In genomic region chr5:124011927-124012326, GRCm38 (mm10) we compare ENCODE assay signal across 8 mouse cellular contexts. TPM values are rescaled to one million over a fixed set of nuclear protein-coding genes. Genes with fewer than 3 reads are reported as not detected.
A peak's percentile ranks its signal among the peaks of the same experiment; 100 is the strongest.
DNase-seq lines count a peak whose midpoint lies in the region; ATAC-seq lines count a peak whose summit lies in the region.

No protein-coding gene starts in this region.

- peak overlapping the region; percentile 94 for H3K27ac ChIP-seq in heart, embryonic 12.5 days (ENCODE audit: poor library complexity, severe bottlenecking)
- H3K27ac ChIP-seq in hindbrain, embryonic 14.5 days: peak overlapping the region; percentile 84
- H3K27ac ChIP-seq in midbrain, embryonic 13.5 days: peak overlapping the region; percentile 90

- no peaks in the 10 kb centered on the region for H3K9me3 ChIP-seq in heart, embryonic 12.5 days (replicated peaks)
- H3K9me3 ChIP-seq in hindbrain, embryonic 14.5 days (ENCODE audit: control insufficient read depth, low read length): no peaks in the 10 kb centered on the region
- H3K9me3 ChIP-seq in midbrain, embryonic 13.5 days: no peaks in the 10 kb centered on the region

- DNase-seq in heart, postnatal 25 days (ENCODE audit: low spot score): no peak
- no peak for DNase-seq in hindbrain, embryonic 14.5 days (ENCODE audit: low spot score)
- DNase-seq in left cerebral cortex, postnatal 14 days (ENCODE audit: low spot score in 2 of 2): no peak
- no peak for DNase-seq in urinary bladder, adult 2 months (ENCODE audit: low spot score)
- DNase-seq in right cerebral cortex, adult 2 months (ENCODE audit: low spot score in 2 of 2): no peak

- H3K27me3 ChIP-seq in heart, embryonic 12.5 days (replicated peaks): no peaks in the 10 kb centered on the region
- no peaks in the 10 kb centered on the region for H3K27me3 ChIP-seq in hindbrain, embryonic 14.5 days (ENCODE audit: control insufficient read depth, insufficient read depth, low read length)
- H3K27me3 ChIP-seq in midbrain, embryonic 13.5 days: no peaks in the 10 kb centered on the region

- no peak for ATAC-seq in heart, embryonic 12.5 days (ENCODE audit: insufficient number of reproducible peaks, low FRiP score)
- ATAC-seq in common myeloid progenitor, adult 5-6 weeks (replicated peaks; ENCODE audit: low read depth, poor library complexity, severe bottlenecking): 0 out of 2 replicates have a peak, but pooled peaks have one; percentile 1
- ATAC-seq in hindbrain, embryonic 14.5 days (ENCODE audit: low FRiP score): no peak
- no peak for ATAC-seq in midbrain, embryonic 13.5 days

- H3K9ac ChIP-seq in heart, embryonic 12.5 days: peak overlapping the region; percentile 60
- H3K9ac ChIP-seq in hindbrain, embryonic 14.5 days: peak overlapping the region; percentile 24
- peak overlapping the region; percentile 46 for H3K9ac ChIP-seq in midbrain, embryonic 13.5 days (replicated peaks)

- 14% methylated on average over 8 of the region's 8 CpGs for WGBS in heart, embryonic 12.5 days
- WGBS in hindbrain, embryonic 14.5 days: 4% methylated on average over 8 of the region's 8 CpGs
- WGBS in midbrain, embryonic 13.5 days: 7% methylated on average over 8 of the region's 8 CpGs

- H3K4me3 ChIP-seq in heart, embryonic 12.5 days: no peak overlapping the region
- H3K4me3 ChIP-seq in hindbrain, embryonic 14.5 days (replicated peaks; ENCODE audit: low read length): no peak overlapping the region
- no peak overlapping the region for H3K4me3 ChIP-seq in midbrain, embryonic 13.5 days (replicated peaks)

- intact Hi-C loops in heart, postnatal 25 days (cut with DNase I): no loop called here
- intact Hi-C loops in left cerebral cortex, postnatal 14 days (cut with DNase I): no loop called here

- peaks cover 36% of the 10 kb centered on the region for H3K36me3 ChIP-seq in heart, embryonic 12.5 days
- H3K36me3 ChIP-seq in hindbrain, embryonic 14.5 days (replicated peaks; ENCODE audit: control insufficient read depth, insufficient read depth): peaks cover 35% of the 10 kb centered on the region
- H3K36me3 ChIP-seq in midbrain, embryonic 13.5 days: peaks cover 35% of the 10 kb centered on the region

- peak overlapping the region; percentile 55 for H3K4me2 ChIP-seq in heart, embryonic 12.5 days
- peak overlapping the region; percentile 34 for H3K4me2 ChIP-seq in hindbrain, embryonic 14.5 days (replicated peaks)
- peak overlapping the region; percentile 40 for H3K4me2 ChIP-seq in midbrain, embryonic 13.5 days (replicated peaks)

- peaks cover 73% of the 10 kb centered on the region for H3K4me1 ChIP-seq in heart, embryonic 12.5 days (replicated peaks)
- peaks cover 71% of the 10 kb centered on the region for H3K4me1 ChIP-seq in hindbrain, embryonic 14.5 days (replicated peaks; ENCODE audit: control insufficient read depth, insufficient read depth, low read length)
- peaks cover 72% of the 10 kb centered on the region for H3K4me1 ChIP-seq in midbrain, embryonic 13.5 days (replicated peaks)

RNA-seq across cellular contexts. Expression of gene Vps37b, which starts 20.1 kb away (rescaled TPM):
- polyA plus RNA-seq in heart, embryonic 12.5 days (2016; fragmentation: Nextera tagmentation; extraction: Ambion mirVana): 61.9 and 64.4 TPM in 2 replicates
- 10 to 100 TPM; 18.2 to 18.6 TPM for total RNA-seq in heart, postnatal 25 days (2021)
- total RNA-seq in common myeloid progenitor, adult 5-6 weeks (2017): 21.4 and 21.9 TPM in 2 replicates
- polyA plus RNA-seq in hindbrain, embryonic 14.5 days (2014; fragmentation: Nextera tagmentation; extraction: Ambion mirVana): 59.5 and 61.7 TPM in 2 replicates
- polyA plus RNA-seq in midbrain, embryonic 13.5 days (2015; fragmentation: Nextera tagmentation; extraction: Ambion mirVana): 71.5 and 79.3 TPM in 2 replicates
- 10 to 100 TPM; 51.4 to 58.3 TPM for total RNA-seq in left cerebral cortex, postnatal 14 days (2021)
- 34.2 and 38.8 TPM in 2 replicates for polyA plus RNA-seq in urinary bladder, adult 2 months (2012; rRNA removed)

RNA-seq across cellular contexts. Expression of gene Hip1r, which starts 38.5 kb away (rescaled TPM):
- 4.8 and 7.5 TPM in 2 replicates for polyA plus RNA-seq in heart, embryonic 12.5 days (2016; fragmentation: Nextera tagmentation; extraction: Ambion mirVana)
- 10 to 100 TPM; 13.4 to 19.0 TPM for total RNA-seq in heart, postnatal 25 days (2021)
- 13.0 and 13.6 TPM in 2 replicates for total RNA-seq in common myeloid progenitor, adult 5-6 weeks (2017)
- 22.4 and 27.9 TPM in 2 replicates for polyA plus RNA-seq in hindbrain, embryonic 14.5 days (2014; fragmentation: Nextera tagmentation; extraction: Ambion mirVana)
- polyA plus RNA-seq in midbrain, embryonic 13.5 days (2015; fragmentation: Nextera tagmentation; extraction: Ambion mirVana): 19.0 and 20.1 TPM in 2 replicates
- 10 to 100 TPM; 82.6 to 85.0 TPM for total RNA-seq in left cerebral cortex, postnatal 14 days (2021)
- 53.9 and 54.0 TPM in 2 replicates for polyA plus RNA-seq in urinary bladder, adult 2 months (2012; rRNA removed)
